Mouse (Mus musculus) forebrain, embryonic 10.5 days (tissue): Measurements from ENCODE around the gene Met. TPM values are rescaled to one million over a fixed set of nuclear protein-coding genes. Genes with fewer than 3 reads are reported as not detected.

Experiments
- DNase-seq: peaks from one replicate; pipeline ENCODE4 v3.0.0-alpha.2; 2017; ENCODE audit warnings: low spot score; ENCODE audit errors: extremely low spot score
- H3K27ac ChIP-seq: fragments of 300-500 bp; sonication (generic); 2 replicates; pipeline ENCODE4 v1.5.1; 2016; ENCODE audit warnings: mild to moderate bottlenecking
- H3K27me3 ChIP-seq: fragments of 300-500 bp; sonication (generic); 2 replicates; pipeline ENCODE4 v1.6.1; 2016; ENCODE audit warnings: mild to moderate bottlenecking; ENCODE audit not compliant: poor library complexity, severe bottlenecking
- H3K36me3 ChIP-seq: fragments of 300-500 bp; sonication (generic); replicated peaks from 2 replicates; pipeline ENCODE4 v1.6.1; 2016; ENCODE audit warnings: mild to moderate bottlenecking, moderate library complexity
- H3K4me1 ChIP-seq: fragments of 300-500 bp; sonication (generic); 2 replicates; pipeline ENCODE4 v1.6.1; 2016
- H3K4me3 ChIP-seq: fragments of 300-500 bp; sonication (generic); 2 replicates; pipeline ENCODE4 v1.5.1; 2016; ENCODE audit warnings: mild to moderate bottlenecking, moderate library complexity
- H3K9me3 ChIP-seq: fragments of 300-500 bp; sonication (generic); 2 replicates; pipeline ENCODE4 v1.6.1; 2016; ENCODE audit warnings: mild to moderate bottlenecking, moderate library complexity
- WGBS: fragments of 180-500 bp; shearing (Covaris S2); methylation state at CpG from one replicate; pipeline ENCODE4 v1.1.7; 2016; 5-methylcytosine and 5-hydroxymethylcytosine counted together
- polyA plus RNA-seq: library from polyadenylated mRNA; unstranded; fragments of >200 nt; fragmentation: Nextera tagmentation; extraction: Ambion mirVana; gene quantifications from 2 replicates; pipeline ENCODE4 v1.2.1, GENCODE M21; 2016

Gene Met
- polyA plus RNA-seq, 1 experiment from 2014 or later, result 0.81 TPM

- no peaks in the 10 kb centered on the region for H3K27me3 ChIP-seq
These were observed 132.3 kb downstream of the Met start for GRCm38 (mm10) chr6:17595712-17596462.

GRCm38 (mm10) chr6:17599373-17599772 lies 135.8 kb downstream of the Met start:
- WGBS, result 85% methylated on average over 5 of the region's 5 CpGs

More at GRCm38 (mm10) chr6:17595712-17596462, 132.3 kb downstream of the Met start:
- H3K4me1 ChIP-seq, result no peaks in the 10 kb centered on the region
- no peak for DNase-seq
- H3K27ac ChIP-seq, result no peak overlapping the region
- H3K9me3 ChIP-seq, result peaks cover 12% of the 10 kb centered on the region; the same call in 1 of the 2 replicates
- H3K36me3 ChIP-seq, result no peaks in the 10 kb centered on the region
- WGBS, result 89% methylated on average over 11 of the region's 11 CpGs
- no peak overlapping the region for H3K4me3 ChIP-seq

GRCm38 (mm10) chr6:17601526-17601925 lies 137.9 kb downstream of the Met start:
- H3K27ac ChIP-seq, result no peak overlapping the region
- no peaks in the 10 kb centered on the region for H3K4me1 ChIP-seq
- DNase-seq, result no peak
- WGBS, result 64% methylated on average over 2 of the region's 2 CpGs
- peaks cover 3% of the 10 kb centered on the region; the same call in 1 of the 2 replicates for H3K9me3 ChIP-seq
- no peaks in the 10 kb centered on the region for H3K27me3 ChIP-seq
- no peak overlapping the region for H3K4me3 ChIP-seq
- no peaks in the 10 kb centered on the region for H3K36me3 ChIP-seq

More at GRCm38 (mm10) chr6:17599373-17599772, 135.8 kb downstream of the Met start:
- H3K27me3 ChIP-seq, result no peaks in the 10 kb centered on the region
- no peaks in the 10 kb centered on the region for H3K36me3 ChIP-seq
- H3K27ac ChIP-seq, result no peak overlapping the region
- H3K4me3 ChIP-seq, result no peak overlapping the region
- no peak for DNase-seq
- H3K4me1 ChIP-seq, result no peaks in the 10 kb centered on the region
- H3K9me3 ChIP-seq, result peaks cover 3% of the 10 kb centered on the region; the same call in 1 of the 2 replicates

GRCm38 (mm10) chr6:17606915-17607314 lies 143.3 kb downstream of the Met start:
- H3K4me3 ChIP-seq, result no peak overlapping the region
- 87% methylated on average over 1 of the region's 1 CpGs for WGBS
- H3K36me3 ChIP-seq, result no peaks in the 10 kb centered on the region
- H3K27me3 ChIP-seq, result no peaks in the 10 kb centered on the region
- H3K4me1 ChIP-seq, result no peaks in the 10 kb centered on the region
- no peak for DNase-seq
- H3K27ac ChIP-seq, result no peak overlapping the region
- H3K9me3 ChIP-seq, result no peaks in the 10 kb centered on the region

- no peaks in the 10 kb centered on the region for H3K27me3 ChIP-seq
- no peak overlapping the region for H3K27ac ChIP-seq
- DNase-seq, result no peak
- WGBS, result 92% methylated on average over 11 of the region's 11 CpGs
- no peak overlapping the region for H3K4me3 ChIP-seq
- H3K4me1 ChIP-seq, result no peaks in the 10 kb centered on the region
- H3K9me3 ChIP-seq, result no peaks in the 10 kb centered on the region
- no peaks in the 10 kb centered on the region for H3K36me3 ChIP-seq
These were observed 147.9 kb downstream of the Met start for GRCm38 (mm10) chr6:17611352-17612010.

GRCm38 (mm10) chr6:17612652-17613051 lies 149.1 kb downstream of the Met start:
- no peak for DNase-seq
- 85% methylated on average over 4 of the region's 4 CpGs for WGBS

DNA sequence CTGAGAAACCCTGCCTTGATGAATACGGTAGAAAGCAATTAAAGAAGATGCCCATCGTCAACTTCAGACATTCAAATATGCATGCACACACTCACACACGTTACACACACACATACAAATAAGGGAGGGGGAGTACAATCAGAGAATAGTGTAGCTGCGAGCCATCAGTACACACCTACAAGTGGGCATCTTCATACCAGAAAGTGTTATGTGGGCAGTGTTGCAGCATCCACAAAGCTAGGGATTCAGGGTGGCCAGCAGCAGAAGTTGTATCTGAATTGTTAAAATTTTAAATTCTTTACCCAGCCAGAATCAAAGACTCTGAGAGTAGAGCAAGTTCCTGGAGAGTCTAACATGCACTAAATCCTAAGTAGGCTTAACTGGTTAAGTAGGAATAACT lies 157.2 kb downstream of the Met start:
- no peak for DNase-seq
- Histone ChIP-seq H3K27me3 (no peaks in the 10 kb centered on the region), H3K36me3 (no peaks in the 10 kb centered on the region), H3K27ac (no peak overlapping the region), H3K4me3 (no peak overlapping the region), H3K4me1 (no peaks in the 10 kb centered on the region), H3K9me3 (no peaks in the 10 kb centered on the region)
- WGBS, result 89% methylated on average over 4 of the region's 4 CpGs

More at GRCm38 (mm10) chr6:17612652-17613051, 149.1 kb downstream of the Met start:
- no peak overlapping the region for H3K4me3 ChIP-seq
- no peak overlapping the region for H3K27ac ChIP-seq
- no peaks in the 10 kb centered on the region for H3K27me3 ChIP-seq
- no peaks in the 10 kb centered on the region for H3K36me3 ChIP-seq
- H3K4me1 ChIP-seq, result no peaks in the 10 kb centered on the region
- H3K9me3 ChIP-seq, result no peaks in the 10 kb centered on the region

GRCm38 (mm10) chr6:17621436-17621835 lies 157.8 kb downstream of the Met start:
- 77% methylated on average over 1 of the region's 3 CpGs for WGBS
- no peak overlapping the region for H3K27ac ChIP-seq
- H3K36me3 ChIP-seq, result no peaks in the 10 kb centered on the region
- H3K9me3 ChIP-seq, result no peaks in the 10 kb centered on the region
- H3K4me3 ChIP-seq, result no peak overlapping the region
- no peaks in the 10 kb centered on the region for H3K27me3 ChIP-seq
- no peak for DNase-seq
- no peaks in the 10 kb centered on the region for H3K4me1 ChIP-seq

Other genes with a start within 250 kb of the Met start
- 4.4 and 4.8 TPM in 2 replicates for gene Cav2, start 182.6 kb upstream of the Met start, polyA plus RNA-seq
- 4.7 and 5.6 TPM in 2 replicates for gene Cav1, start 157.5 kb upstream of the Met start, polyA plus RNA-seq
- gene Capza2, start 172.4 kb downstream of the Met start, polyA plus RNA-seq, result 211 and 227 TPM in 2 replicates
- gene St7, start 229.1 kb downstream of the Met start, polyA plus RNA-seq, result 19.1 and 22.9 TPM in 2 replicates